Mouse (Mus musculus): ENCODE measurements at regions not wholly inside any gene's neighbourhood (a gene's known extent, or its start where the extent isn't known, plus 50 kb on each side); places are given as distances from the start of the nearest gene placed in this dataset.
A peak's percentile ranks its signal among the peaks of the same experiment; 100 is the strongest.

DNA sequence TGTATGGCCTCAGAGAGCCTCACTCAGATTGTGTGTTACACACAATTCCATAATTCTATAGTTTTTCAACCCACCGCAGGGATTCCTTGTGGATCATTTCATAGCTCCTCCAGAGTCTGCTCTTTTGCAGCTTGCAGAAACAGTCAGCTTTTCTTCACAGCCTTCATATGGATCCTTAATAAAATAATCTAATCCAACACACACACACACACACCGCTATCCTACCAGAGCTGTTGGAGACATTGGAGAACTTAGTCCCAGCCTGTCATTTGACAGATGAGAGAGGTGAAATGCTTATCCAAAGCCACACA lies 71.2 kb upstream of the Foxo1 start:
- DNase-seq (ENCODE audit: low spot score in 2 of 2) = no peak

DNA sequence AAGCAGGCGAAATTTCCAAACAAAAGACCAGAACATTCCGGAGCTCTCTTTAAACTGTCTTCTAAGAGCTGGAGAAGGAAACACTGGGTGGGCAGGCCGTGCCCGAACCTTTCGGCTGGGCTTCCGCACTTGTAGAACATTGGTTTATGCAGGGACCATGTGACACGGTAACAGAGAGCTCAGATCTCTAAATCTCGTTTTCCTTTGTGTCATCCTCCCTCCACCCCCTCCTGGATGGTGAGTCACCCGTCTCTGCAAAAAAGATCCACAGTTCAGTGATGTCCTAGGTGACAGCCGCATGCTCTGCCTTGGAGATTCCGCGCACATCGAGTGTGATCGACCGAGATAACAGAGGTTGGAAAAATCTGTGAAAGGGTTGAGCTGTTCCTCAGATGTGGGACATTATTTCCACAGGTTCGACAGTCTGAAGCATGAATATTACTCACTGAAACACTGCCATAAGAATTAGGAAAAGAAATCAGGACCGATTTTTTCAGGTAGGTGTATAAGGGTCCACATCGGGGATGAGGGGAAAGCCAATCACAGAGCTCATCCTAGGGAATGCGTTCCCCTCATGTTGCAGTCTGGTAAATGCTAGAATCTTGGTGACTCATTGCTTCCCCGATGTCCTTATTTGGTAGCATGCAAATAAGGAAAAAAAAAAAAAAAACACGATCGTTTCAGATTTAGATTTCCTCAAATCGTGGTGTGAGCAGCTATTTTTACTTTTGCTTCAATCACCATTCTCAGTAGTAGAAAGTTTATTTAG lies 70.0 kb upstream of the Foxo1 start:
- DNase-seq (ENCODE audit: low spot score in 2 of 2) = peak; percentile 76 to 87

DNA sequence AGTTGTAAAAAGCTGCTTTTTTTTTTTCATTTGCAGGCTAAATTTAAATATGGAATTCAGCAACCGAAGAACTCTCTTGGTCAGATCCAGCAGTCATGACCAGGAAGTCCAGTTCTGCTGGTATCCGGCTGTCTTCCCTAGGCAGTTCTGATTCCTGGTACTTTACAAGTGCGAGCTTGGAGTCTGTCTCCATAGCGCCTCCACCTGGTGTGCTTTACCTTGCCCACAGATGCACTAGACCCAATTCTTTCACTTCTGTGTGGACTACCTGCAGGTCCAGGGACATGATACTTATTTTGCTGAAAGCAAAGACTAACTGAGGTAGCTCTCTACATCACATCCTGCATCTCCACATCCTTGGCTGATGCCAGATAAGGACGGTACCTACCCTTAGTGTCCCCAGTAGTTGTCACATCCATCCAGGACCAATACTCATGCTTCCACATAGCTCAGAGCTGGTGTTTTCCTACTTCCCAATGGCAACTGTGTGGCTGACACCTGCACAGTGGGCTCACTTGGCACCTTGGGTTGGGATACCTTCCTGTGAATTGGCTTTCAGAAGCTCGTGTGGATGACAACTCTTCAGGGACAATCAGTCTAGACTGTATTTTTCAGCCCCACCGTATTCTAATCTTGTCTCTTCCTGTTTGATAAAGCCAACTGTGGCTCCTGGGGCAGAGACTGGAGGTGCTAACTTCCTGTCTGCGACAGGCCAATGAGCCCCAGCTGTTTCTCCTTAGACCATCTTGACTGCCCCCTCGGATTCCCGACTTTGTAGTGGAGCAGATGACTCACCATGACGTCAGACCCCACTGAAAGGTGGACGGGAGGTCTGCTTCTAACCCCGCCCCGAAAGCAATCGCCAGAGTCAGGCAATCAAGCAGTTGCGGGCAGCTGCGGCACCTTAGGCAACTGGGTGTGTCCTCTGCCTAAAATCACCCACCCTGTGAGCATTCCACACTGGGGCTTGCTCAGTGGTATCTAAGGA lies 69.1 kb upstream of the Foxo1 start:
- DNase-seq (ENCODE audit: low spot score in 2 of 2) = peak in 1 of 2 experiments; percentile 13

DNA sequence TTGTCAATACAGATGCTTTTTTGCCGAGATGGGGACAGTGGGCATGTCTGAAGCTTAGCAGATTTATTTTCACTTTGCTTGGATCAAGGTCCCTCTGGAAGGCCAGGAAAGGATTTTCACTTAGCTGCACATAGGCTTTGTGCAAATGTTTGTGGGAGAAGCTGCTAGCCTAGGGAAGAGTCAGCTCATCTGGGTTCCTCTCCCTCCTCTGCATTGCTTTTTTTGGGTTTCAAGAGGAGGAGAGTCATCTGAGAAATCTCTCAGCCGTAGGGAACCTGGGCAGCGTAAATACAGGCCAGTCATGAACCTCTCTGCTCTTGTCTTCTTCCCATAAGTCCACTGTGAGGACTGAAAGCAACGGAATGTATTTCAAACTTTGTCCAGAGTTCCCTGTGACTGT lies 68.0 kb upstream of the Foxo1 start:
- DNase-seq (ENCODE audit: low spot score in 2 of 2) = no peak

DNA sequence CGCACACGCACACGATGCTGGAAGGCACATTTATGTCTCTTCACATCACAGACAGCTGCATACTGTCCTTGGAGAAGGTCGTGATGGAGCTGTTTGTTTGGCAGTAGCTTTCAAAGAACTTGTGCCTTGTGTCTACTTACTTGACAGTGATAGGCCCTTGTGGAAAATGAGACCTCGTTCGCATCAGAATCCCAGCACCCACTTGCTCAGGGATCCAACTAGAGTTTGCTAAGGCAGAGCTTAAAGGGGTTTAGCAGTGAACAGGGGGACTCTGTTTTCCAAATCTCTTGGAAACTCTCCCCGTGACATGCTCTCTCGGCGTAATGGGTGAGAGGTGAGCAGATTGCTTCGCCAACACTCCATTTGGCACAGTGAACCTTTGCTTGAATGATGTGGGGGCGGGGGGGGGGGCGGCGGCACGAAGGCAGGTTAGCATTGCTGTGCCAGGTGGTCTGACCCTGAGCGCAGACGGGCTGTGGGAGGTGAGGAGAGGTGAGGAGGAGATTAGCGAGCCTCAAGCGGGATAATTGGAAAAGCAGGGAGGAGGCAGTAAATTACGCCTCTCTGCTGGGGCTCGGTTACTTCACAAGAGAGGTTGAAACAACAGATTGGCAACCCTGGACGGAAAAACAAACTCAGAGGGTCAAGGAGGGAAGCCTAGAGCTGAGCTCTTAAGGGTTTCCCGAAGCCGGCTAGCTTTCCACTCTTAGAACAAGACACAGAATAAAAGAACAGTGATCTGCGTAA lies 57.4 kb upstream of the Foxo1 start:
- DNase-seq (ENCODE audit: low spot score in 2 of 2) = no peak

DNA sequence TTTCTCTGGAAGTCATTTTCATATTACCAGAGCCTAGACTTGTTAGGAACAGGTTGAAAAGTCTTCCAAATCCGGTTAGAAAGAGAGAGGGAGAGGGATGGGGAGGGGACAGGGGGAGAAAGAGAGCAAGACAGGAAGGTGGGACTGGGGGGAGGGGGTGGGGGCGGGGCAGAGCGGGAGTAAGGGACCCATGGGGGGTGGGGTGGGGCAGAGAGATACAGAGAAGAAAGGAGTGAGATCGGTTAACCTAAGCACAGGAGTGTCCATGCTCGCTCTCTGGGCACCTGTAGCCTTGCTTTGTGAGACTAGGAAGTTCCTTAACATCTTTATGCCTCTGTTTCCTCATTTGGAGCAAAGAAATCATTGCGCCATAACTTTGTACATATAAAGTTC lies 56.8 kb upstream of the Foxo1 start:
- no peak for DNase-seq (ENCODE audit: low spot score in 2 of 2)

DNA sequence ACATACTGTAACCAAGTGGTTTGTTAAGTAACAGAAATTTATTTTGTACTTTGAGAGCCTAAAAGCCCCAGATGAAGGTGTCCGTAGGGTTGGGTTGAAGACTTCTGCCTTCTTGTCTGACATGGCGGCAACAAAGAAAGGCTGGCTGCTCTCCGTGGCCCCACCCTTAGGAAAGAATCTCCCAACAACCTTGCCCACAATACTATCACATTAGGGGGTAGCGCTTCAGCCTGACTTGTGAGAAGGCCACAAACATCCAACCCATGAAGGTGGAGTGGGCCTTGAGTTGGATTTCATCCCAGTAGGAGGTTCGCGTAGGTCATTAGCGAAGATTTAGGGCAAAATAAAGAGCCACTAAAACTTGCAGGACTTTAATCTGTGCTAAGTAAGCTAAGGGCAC lies 54.0 kb upstream of the Foxo1 start:
- no peak for DNase-seq (ENCODE audit: low spot score in 2 of 2)

DNA sequence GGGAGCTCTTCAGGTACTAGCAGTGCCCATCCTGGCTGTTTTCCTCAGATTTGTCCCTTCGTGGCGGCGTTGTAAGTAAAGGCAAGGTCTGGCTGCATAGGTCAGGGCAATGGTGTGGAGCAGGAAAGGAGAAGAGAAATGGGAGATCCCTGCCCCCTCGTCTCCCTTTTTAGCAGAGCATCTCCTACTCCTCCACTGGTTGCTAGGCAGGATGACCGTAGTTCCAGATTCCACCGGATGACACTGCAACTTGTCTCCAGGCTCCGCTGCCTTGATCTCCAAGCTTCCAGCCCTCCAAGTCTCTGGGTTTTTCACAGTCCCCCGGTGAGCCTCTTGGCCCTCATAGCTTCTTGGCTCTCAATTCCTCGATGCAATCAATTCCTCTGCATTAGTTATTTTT lies 53.1 kb upstream of the Foxo1 start:
- no peak for DNase-seq (ENCODE audit: low spot score in 2 of 2)
